Mouse (Mus musculus): ENCODE data around the gene Foxn3.

Gene Foxn3

GRCm38 (mm10) chr12:99347512-99347911 is 215.9 kb downstream of the Foxn3 start:
- no peak for DNase-seq

- DNase-seq: no peak
Measured at GRCm38 (mm10) chr12:99346982-99347381, 216.4 kb downstream of the Foxn3 start.

- DNase-seq: peak in 1 of 2 experiments; percentile 18
Measured at GRCm38 (mm10) chr12:99345323-99345722, 218.1 kb downstream of the Foxn3 start.

GRCm38 (mm10) chr12:99343378-99343777 is 220.0 kb downstream of the Foxn3 start:
- no peak for DNase-seq

- no peak for DNase-seq
Measured at GRCm38 (mm10) chr12:99342160-99342559, 221.2 kb downstream of the Foxn3 start.

- no peak for DNase-seq
Measured at GRCm38 (mm10) chr12:99341751-99342150, 221.6 kb downstream of the Foxn3 start.

GRCm38 (mm10) chr12:99340418-99341182 is 222.8 kb downstream of the Foxn3 start:
- peak in 1 of 2 experiments; percentile 38 for DNase-seq

- DNase-seq: no peak
Measured at GRCm38 (mm10) chr12:99339640-99340325, 223.6 kb downstream of the Foxn3 start.

- no peak for DNase-seq
Measured at GRCm38 (mm10) chr12:99338754-99339153, 224.6 kb downstream of the Foxn3 start.

GRCm38 (mm10) chr12:99337171-99337435 is 226.3 kb downstream of the Foxn3 start:
- DNase-seq: no peak

- peak; percentile 65 to 79 for DNase-seq
Measured at GRCm38 (mm10) chr12:99336349-99337170, 226.8 kb downstream of the Foxn3 start.

- DNase-seq: no peak
Measured at GRCm38 (mm10) chr12:99335628-99336027, 227.8 kb downstream of the Foxn3 start.

GRCm38 (mm10) chr12:99334026-99334425 is 229.4 kb downstream of the Foxn3 start:
- no peak for DNase-seq

GRCm38 (mm10) chr12:99333304-99333968 is 229.9 kb downstream of the Foxn3 start:
- DNase-seq: no peak

- DNase-seq: peak; percentile 27 to 65
Measured at GRCm38 (mm10) chr12:99332144-99332807, 231.1 kb downstream of the Foxn3 start.

- no peak for DNase-seq
Measured at GRCm38 (mm10) chr12:99331341-99331947, 231.9 kb downstream of the Foxn3 start.

GRCm38 (mm10) chr12:99330822-99331285 is 232.5 kb downstream of the Foxn3 start:
- no peak for DNase-seq

GRCm38 (mm10) chr12:99329301-99330257 is 233.8 kb downstream of the Foxn3 start:
- DNase-seq: no peak

- DNase-seq: no peak
Measured at GRCm38 (mm10) chr12:99326157-99326556, 237.2 kb downstream of the Foxn3 start.

GRCm38 (mm10) chr12:99321633-99322431 is 241.6 kb downstream of the Foxn3 start:
- DNase-seq: no peak

All from lung, postnatal 4 days (tissue).